Mouse (Mus musculus) heart, embryonic 10.5 days (tissue): ENCODE results near the gene Gm9821. TPM values are rescaled to one million over a fixed set of nuclear protein-coding genes. Genes with fewer than 3 reads are reported as not detected.
A peak's percentile ranks its signal among the peaks of the same experiment; 100 is the strongest.

ENCODE experiments used
- DNase-seq: peaks from one replicate; pipeline ENCODE4 v3.0.0-alpha.2; 2017; ENCODE audit warnings: low spot score
- H3K27ac ChIP-seq: fragments of 300-500 bp; sonication (generic); 2 replicates; pipeline ENCODE4 v1.5.1; 2016; ENCODE audit warnings: mild to moderate bottlenecking
- H3K27me3 ChIP-seq: fragments of 300-500 bp; sonication (generic); 2 replicates; pipeline ENCODE4 v1.6.1; 2016; ENCODE audit warnings: mild to moderate bottlenecking; ENCODE audit not compliant: poor library complexity, insufficient read depth, severe bottlenecking
- H3K36me3 ChIP-seq: fragments of 300-500 bp; sonication (generic); 2 replicates; pipeline ENCODE4 v1.6.1; 2016; ENCODE audit warnings: mild to moderate bottlenecking, moderate library complexity
- H3K4me1 ChIP-seq: fragments of 300-500 bp; sonication (generic); 2 replicates; pipeline ENCODE4 v1.6.1; 2016; ENCODE audit warnings: mild to moderate bottlenecking
- H3K4me3 ChIP-seq: fragments of 300-500 bp; sonication (generic); 2 replicates; pipeline ENCODE4 v1.5.1; 2016; ENCODE audit warnings: mild to moderate bottlenecking, moderate library complexity
- H3K9me3 ChIP-seq: fragments of 300-500 bp; sonication (generic); 2 replicates; pipeline ENCODE4 v1.6.1; 2016; ENCODE audit warnings: mild to moderate bottlenecking, moderate library complexity
- WGBS: fragments of 180-500 bp; shearing (Covaris S2); methylation state at CpG from one replicate; pipeline ENCODE4 v1.1.7; 2016; 5-methylcytosine and 5-hydroxymethylcytosine counted together
- microRNA-seq: library from miRNA; unstranded; fragments of <30 nt; microRNA quantifications from one replicate; pipeline ENCODE4, GENCODE M21; 2017
- polyA plus RNA-seq: library from polyadenylated mRNA; unstranded; fragments of >200 nt; fragmentation: Nextera tagmentation; extraction: Ambion mirVana; gene quantifications from 2 replicates; pipeline ENCODE4 v1.2.1, GENCODE M21; 2016

The Gm9821 gene
- polyA plus RNA-seq, 1 experiment from 2014 or later = 1.9 TPM

DNA sequence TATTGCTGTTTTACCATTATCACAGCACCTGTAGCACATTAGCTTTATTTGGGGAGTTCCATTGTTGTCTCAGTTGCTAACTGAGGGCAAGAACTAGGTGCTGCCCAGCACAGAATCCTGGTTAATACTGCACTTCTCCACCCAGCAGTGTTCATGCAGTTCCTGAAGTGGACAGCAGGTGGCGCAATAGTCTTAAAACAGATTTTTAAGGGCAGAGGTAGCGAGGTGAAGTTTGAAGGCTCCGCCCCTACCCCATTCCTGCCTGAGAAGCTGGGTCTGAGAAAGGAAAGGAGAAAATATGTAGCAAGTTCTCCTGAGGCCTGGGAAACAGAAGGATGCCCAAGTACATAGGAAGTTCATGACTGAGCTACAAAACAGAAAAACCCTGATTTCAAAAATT is 42.0 kb downstream of the Gm9821 start:
- Histone ChIP-seq H3K4me3 (no peak overlapping the region), H3K9me3 (no peaks in the 10 kb centered on the region), H3K36me3 (peaks cover 18% of the 10 kb centered on the region), H3K27me3 (0 out of 2 replicates have a peak, but pooled peaks cover 4% of the 10 kb centered on the region), H3K27ac (no peak overlapping the region), H3K4me1 (peaks cover 36% of the 10 kb centered on the region)
- 2% methylated on average over 3 of the region's 3 CpGs for WGBS
- peak; percentile 89 for DNase-seq

DNA sequence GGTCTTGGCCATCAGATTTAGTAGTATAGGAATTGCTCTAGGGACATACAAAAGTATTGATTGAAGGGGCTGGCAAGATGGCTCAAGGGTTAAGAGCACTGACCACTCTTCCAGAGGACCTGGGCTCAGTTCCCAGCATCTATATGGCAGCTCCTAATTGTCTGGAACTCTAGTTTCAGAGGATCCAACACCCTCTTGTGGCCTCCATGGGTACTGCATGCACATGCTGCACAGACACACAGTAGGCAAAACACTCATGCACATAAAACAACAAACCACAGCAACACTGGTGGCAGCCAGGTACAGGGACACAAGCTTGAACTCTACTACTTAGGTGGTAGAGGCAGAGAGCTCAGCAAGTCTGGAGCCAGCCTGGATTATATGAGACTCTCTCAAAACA is 44.2 kb downstream of the Gm9821 start:
- Histone ChIP-seq H3K36me3 (peaks cover 18% of the 10 kb centered on the region), H3K9me3 (no peaks in the 10 kb centered on the region), H3K4me3 (no peak overlapping the region), H3K27me3 (no peaks in the 10 kb centered on the region), H3K27ac (no peak overlapping the region), H3K4me1 (peaks cover 30% of the 10 kb centered on the region)
- DNase-seq = no peak

DNA sequence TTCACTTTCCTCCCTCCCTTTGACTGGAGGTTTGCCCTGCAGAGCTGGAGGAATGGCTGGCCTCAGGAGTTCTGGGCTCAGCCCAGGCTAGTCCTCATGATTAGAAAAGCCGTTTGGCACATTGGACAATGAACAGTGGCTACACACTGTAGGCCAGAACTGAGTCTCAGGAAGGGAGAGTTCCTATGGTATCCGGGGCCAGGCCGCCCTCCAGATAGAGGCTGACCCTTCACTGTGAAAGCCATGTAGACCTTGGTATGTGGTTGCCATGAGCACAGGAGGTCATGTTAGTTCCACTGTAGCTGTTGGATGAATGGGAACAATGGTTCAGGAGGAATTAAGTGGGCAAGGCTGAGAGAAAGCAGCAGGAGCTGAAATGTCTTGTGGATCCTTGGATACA is 47.9 kb downstream of the Gm9821 start:
- Histone ChIP-seq H3K9me3 (no peaks in the 10 kb centered on the region), H3K4me1 (peaks cover 16% of the 10 kb centered on the region; the same call in 1 of the 2 replicates), H3K36me3 (peaks cover 26% of the 10 kb centered on the region), H3K27ac (no peak overlapping the region), H3K27me3 (peaks cover 9% of the 10 kb centered on the region; the same call in 1 of the 2 replicates), H3K4me3 (no peak overlapping the region)
- WGBS = 81% methylated on average over 3 of the region's 3 CpGs
- DNase-seq = no peak

DNA sequence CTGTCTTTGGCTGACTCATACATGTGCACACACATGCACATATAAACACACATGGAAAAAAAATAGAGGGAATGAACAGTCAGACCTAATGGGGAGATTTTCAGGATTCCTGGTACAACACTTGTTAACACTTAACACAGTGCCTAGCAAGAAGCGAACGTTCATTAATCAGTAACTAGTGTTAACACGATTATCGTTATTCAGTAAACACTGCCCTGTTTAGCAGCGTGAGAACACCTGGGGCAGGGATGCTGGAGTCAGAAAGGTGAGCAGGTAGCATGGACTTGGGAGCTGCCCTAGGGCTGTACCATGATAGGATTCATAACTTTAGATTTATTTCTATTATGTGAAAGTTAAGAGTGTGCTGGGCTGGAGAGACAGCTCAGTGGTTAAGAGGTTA is 50.5 kb downstream of the Gm9821 start:
- 90% methylated on average over 5 of the region's 5 CpGs for WGBS
- Histone ChIP-seq H3K27me3 (peaks cover 9% of the 10 kb centered on the region; the same call in 1 of the 2 replicates), H3K4me1 (peaks cover 17% of the 10 kb centered on the region; the same call in 1 of the 2 replicates), H3K27ac (no peak overlapping the region), H3K9me3 (no peaks in the 10 kb centered on the region), H3K4me3 (no peak overlapping the region), H3K36me3 (peaks cover 8% of the 10 kb centered on the region; the same call in 1 of the 2 replicates)
- no peak for DNase-seq

Small RNAs within 50 kb of the gene (microRNA-seq; reads per million reads assigned to microRNA genes)
- gene Mir6999 = not detected

Other genes starting within 250 kb of the Gm9821 start
- gene Atg13, start 235.1 kb upstream of the Gm9821 start, polyA plus RNA-seq = 20.5 and 22.3 TPM in 2 replicates
- 12.9 and 17.4 TPM in 2 replicates for gene Harbi1, start 234.9 kb upstream of the Gm9821 start, polyA plus RNA-seq
- 16.1 and 17.4 TPM in 2 replicates for gene Ambra1, start 215.6 kb upstream of the Gm9821 start, polyA plus RNA-seq
- gene Chrm4, start 18.5 kb upstream of the Gm9821 start, polyA plus RNA-seq = 0.16 and 0.57 TPM in 2 replicates
- gene Mdk, start 13.4 kb upstream of the Gm9821 start, polyA plus RNA-seq = 1,001 and 1,694 TPM in 2 replicates
- 58.4 and 61.0 TPM in 2 replicates for gene Dgkz, start 30.2 kb downstream of the Gm9821 start, polyA plus RNA-seq
- gene Creb3l1, start 78.8 kb downstream of the Gm9821 start, polyA plus RNA-seq = 7.2 and 8.6 TPM in 2 replicates
- gene Phf21a, start 147.4 kb downstream of the Gm9821 start, polyA plus RNA-seq = 20.6 and 30.3 TPM in 2 replicates